Mouse (Mus musculus) liver, postnatal 0 days (tissue): ENCODE results near the gene Dazl.

Experiments
- CTCF ChIP-seq: sonication (generic); IDR thresholded peaks from 2 replicates; pipeline ENCODE4 v1.5.1; 2016; ENCODE audit warnings: antibody characterized with exemption, low read depth
- EP300 ChIP-seq: IDR thresholded peaks from 2 replicates; pipeline ENCODE4 v1.6.1; 2016; ENCODE audit warnings: antibody characterized with exemption, low read depth, mild to moderate bottlenecking

- 0 out of 2 replicates have a peak, but pooled peaks have one; percentile 8 for TF ChIP-seq EP300
- no peak for TF ChIP-seq CTCF
Observed at GRCm38 (mm10) chr17:50331171-50332011, 38.0 kb upstream of the Dazl start.
